Mouse (Mus musculus): ENCODE measurements around the gene Bub1.
A peak's percentile ranks its signal among the peaks of the same experiment; 100 is the strongest.

Bub1 gene

DNA sequence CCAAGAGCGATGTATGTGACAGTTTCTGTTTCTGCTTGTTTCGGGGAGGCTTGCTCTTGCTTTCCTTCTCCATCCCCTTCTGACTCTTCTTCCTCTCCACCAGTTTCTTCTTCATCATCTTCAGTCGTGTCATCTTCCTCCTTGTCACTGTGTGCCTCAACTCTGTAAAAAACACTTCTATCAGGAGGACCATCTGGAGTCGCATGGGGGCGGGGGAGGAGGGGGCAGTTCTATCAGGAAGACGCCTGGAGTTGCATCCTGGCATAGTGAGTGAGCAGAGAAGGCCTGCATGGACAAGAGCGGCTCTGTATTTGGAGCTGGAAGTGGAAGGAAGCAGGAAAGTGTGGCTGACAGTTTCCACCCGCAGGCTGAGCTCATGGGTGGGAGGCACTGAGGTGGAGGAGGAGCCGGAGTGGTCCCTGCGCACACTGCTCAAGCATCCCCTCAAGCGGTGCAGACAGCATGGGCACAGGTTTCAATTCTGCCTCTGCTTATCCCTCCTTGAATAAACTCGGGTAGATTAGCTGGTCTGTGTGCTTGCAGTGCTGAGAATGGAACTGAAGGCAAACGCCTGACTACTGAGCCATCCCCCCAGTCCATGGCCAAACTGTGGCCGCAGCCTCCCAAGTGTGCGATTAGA lies 57.6 kb downstream of the Bub1 start:
- DNase-seq = no peak

GRCm38 (mm10) chr2:127761587-127761986 lies 70.1 kb downstream of the Bub1 start:
- DNase-seq = no peak

- DNase-seq = no peak
These were observed 71.2 kb downstream of the Bub1 start for GRCm38 (mm10) chr2:127760429-127761000.

GRCm38 (mm10) chr2:127760014-127760413 lies 71.7 kb downstream of the Bub1 start:
- no peak for DNase-seq

- DNase-seq = peak; percentile 22 to 25
These were observed 72.3 kb downstream of the Bub1 start for GRCm38 (mm10) chr2:127759157-127759880.

GRCm38 (mm10) chr2:127757171-127757570 lies 74.5 kb downstream of the Bub1 start:
- peak; percentile 83 to 94 for DNase-seq

DNA sequence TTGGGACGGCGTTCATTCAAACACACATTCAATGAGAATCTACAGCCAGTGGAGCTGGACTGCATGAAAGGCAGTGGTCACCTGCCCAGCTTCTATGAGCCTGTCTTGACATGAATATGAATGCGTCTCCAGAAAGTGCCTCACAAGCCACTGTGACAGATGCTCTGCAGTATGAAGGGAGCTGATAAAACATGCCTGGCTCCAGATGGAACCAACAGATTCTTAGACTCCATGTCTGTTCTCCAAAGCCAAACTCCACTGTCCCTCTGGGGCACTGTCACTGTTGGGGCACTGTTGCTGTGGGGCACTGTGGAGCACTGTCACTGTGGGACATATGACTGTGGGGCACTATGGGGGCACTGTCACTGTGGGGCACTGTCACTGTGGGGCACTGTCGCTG lies 77.6 kb downstream of the Bub1 start:
- DNase-seq = no peak

- no peak for DNase-seq
These were observed 79.6 kb downstream of the Bub1 start for GRCm38 (mm10) chr2:127751849-127752610.
